Mouse (Mus musculus): ENCODE measurements around the gene Gm28043. TPM values are rescaled to one million over a fixed set of nuclear protein-coding genes. Genes with fewer than 3 reads are reported as not detected.

The Gm28043 gene
- polyA plus RNA-seq, 1 experiment from 2014 or later: 1.6 TPM

DNA sequence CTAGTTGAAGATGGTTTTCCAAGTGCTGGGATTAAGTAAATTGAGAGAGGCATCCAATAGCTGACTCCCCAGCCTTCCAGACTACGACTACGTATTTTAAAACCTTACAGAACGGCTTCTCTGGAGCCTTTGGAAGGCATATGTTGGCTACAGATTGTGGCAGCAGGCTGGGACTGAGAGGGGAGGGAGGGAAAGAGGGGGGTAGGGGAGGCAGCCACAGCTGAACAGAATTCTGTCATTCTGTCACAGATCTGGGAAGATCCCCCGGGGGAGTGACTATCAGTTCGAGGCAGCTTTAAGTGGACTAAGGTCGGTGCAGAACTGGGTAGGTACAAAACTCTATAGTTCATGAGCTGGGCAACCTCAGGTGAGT lies 117.3 kb downstream of the Gm28043 start:
- H3K4me1 ChIP-seq (ENCODE audit: control insufficient read depth, insufficient read depth, low read length): peaks cover 27% of the 10 kb centered on the region
- ATAC-seq: no peak
- WGBS: 30% methylated on average over 6 of the region's 6 CpGs

GRCm38 (mm10) chr17:29732522-29732921 lies 117.8 kb downstream of the Gm28043 start:
- Histone ChIP-seq H3K27me3 (ENCODE audit: control insufficient read depth, insufficient read depth, low read depth, low read length) (no peaks in the 10 kb centered on the region), H3K36me3 (ENCODE audit: control insufficient read depth, insufficient read depth, low read length) (no peaks in the 10 kb centered on the region), H3K4me2 (ENCODE audit: low read length) (no peak overlapping the region), H3K4me1 (ENCODE audit: control insufficient read depth, insufficient read depth, low read length) (peaks cover 27% of the 10 kb centered on the region), H3K9me3 (replicated peaks; ENCODE audit: control insufficient read depth, low read length, poor library complexity, severe bottlenecking) (no peaks in the 10 kb centered on the region), H3K9ac (ENCODE audit: low read depth, low read length) (no peak overlapping the region), H3K4me3 (ENCODE audit: low read depth, low read length) (no peak overlapping the region), H3K27ac (ENCODE audit: low read length) (no peak overlapping the region)
- 74% methylated on average over 2 of the region's 2 CpGs for WGBS
- no peak for ATAC-seq

More for the DNA sequence above, 117.3 kb downstream of the Gm28043 start:
- peak overlapping the region; percentile 63 for H3K27ac ChIP-seq (ENCODE audit: low read length)
- H3K9me3 ChIP-seq (replicated peaks; ENCODE audit: control insufficient read depth, low read length, poor library complexity, severe bottlenecking): no peaks in the 10 kb centered on the region
- no peak overlapping the region for H3K4me3 ChIP-seq (ENCODE audit: low read depth, low read length)
- no peak overlapping the region for H3K9ac ChIP-seq (ENCODE audit: low read depth, low read length)
- H3K36me3 ChIP-seq (ENCODE audit: control insufficient read depth, insufficient read depth, low read length): no peaks in the 10 kb centered on the region
- no peak overlapping the region for H3K4me2 ChIP-seq (ENCODE audit: low read length)
- H3K27me3 ChIP-seq (ENCODE audit: control insufficient read depth, insufficient read depth, low read depth, low read length): no peaks in the 10 kb centered on the region

GRCm38 (mm10) chr17:29736448-29737014 lies 121.9 kb downstream of the Gm28043 start:
- Histone ChIP-seq H3K9ac (ENCODE audit: low read depth, low read length) (no peak overlapping the region), H3K4me1 (ENCODE audit: control insufficient read depth, insufficient read depth, low read length) (peaks cover 24% of the 10 kb centered on the region)
- 8% methylated on average over 15 of the region's 15 CpGs for WGBS

GRCm38 (mm10) chr17:29737849-29738804 lies 123.5 kb downstream of the Gm28043 start:
- peak; percentile 81 for ATAC-seq
- Histone ChIP-seq H3K9ac (ENCODE audit: low read depth, low read length) (no peak overlapping the region), H3K4me3 (ENCODE audit: low read depth, low read length) (no peak overlapping the region), H3K4me1 (ENCODE audit: control insufficient read depth, insufficient read depth, low read length) (peaks cover 22% of the 10 kb centered on the region), H3K27ac (ENCODE audit: low read length) (peak overlapping the region; percentile 64), H3K36me3 (ENCODE audit: control insufficient read depth, insufficient read depth, low read length) (no peaks in the 10 kb centered on the region), H3K27me3 (ENCODE audit: control insufficient read depth, insufficient read depth, low read depth, low read length) (no peaks in the 10 kb centered on the region), H3K9me3 (replicated peaks; ENCODE audit: control insufficient read depth, low read length, poor library complexity, severe bottlenecking) (no peaks in the 10 kb centered on the region), H3K4me2 (ENCODE audit: low read length) (peak overlapping the region; percentile 23; the same call in 1 of the 2 replicates)
- 34% methylated on average over 22 of the region's 22 CpGs for WGBS

More at GRCm38 (mm10) chr17:29736448-29737014, 121.9 kb downstream of the Gm28043 start:
- peak overlapping the region; percentile 69 for H3K27ac ChIP-seq (ENCODE audit: low read length)
- H3K27me3 ChIP-seq (ENCODE audit: control insufficient read depth, insufficient read depth, low read depth, low read length): no peaks in the 10 kb centered on the region
- H3K4me3 ChIP-seq (ENCODE audit: low read depth, low read length): no peak overlapping the region
- H3K9me3 ChIP-seq (replicated peaks; ENCODE audit: control insufficient read depth, low read length, poor library complexity, severe bottlenecking): no peaks in the 10 kb centered on the region
- H3K36me3 ChIP-seq (ENCODE audit: control insufficient read depth, insufficient read depth, low read length): no peaks in the 10 kb centered on the region
- peak; percentile 56; the same call in 1 of the 2 replicates for ATAC-seq
- H3K4me2 ChIP-seq (ENCODE audit: low read length): no peak overlapping the region

DNA sequence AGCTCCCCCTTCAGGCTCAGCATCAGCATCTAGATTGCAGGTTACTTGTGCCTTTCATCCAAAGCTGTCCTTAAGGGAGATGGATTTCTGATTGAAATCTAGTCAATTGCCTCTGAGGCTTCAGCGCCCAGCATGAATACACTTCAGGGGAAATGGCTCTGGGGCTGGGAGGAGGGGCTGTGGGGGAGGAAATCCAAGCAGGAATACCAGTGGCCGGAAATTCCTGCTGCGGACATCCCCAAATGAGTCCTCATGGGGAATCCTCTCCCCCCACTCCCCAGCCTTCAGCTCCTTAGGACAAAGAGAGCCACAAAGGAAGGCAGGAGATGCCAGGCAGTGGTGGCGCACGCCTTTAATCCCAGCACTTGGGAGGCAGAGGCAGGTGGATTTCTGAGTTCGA lies 132.8 kb downstream of the Gm28043 start:
- Histone ChIP-seq H3K9ac (ENCODE audit: low read depth, low read length) (no peak overlapping the region), H3K9me3 (replicated peaks; ENCODE audit: control insufficient read depth, low read length, poor library complexity, severe bottlenecking) (no peaks in the 10 kb centered on the region), H3K4me2 (ENCODE audit: low read length) (no peak overlapping the region), H3K36me3 (ENCODE audit: control insufficient read depth, insufficient read depth, low read length) (no peaks in the 10 kb centered on the region), H3K27me3 (ENCODE audit: control insufficient read depth, insufficient read depth, low read depth, low read length) (no peaks in the 10 kb centered on the region), H3K4me3 (ENCODE audit: low read depth, low read length) (no peak overlapping the region), H3K27ac (ENCODE audit: low read length) (no peak overlapping the region), H3K4me1 (ENCODE audit: control insufficient read depth, insufficient read depth, low read length) (peaks cover 12% of the 10 kb centered on the region)
- WGBS: 45% methylated on average over 6 of the region's 6 CpGs
- no peak for ATAC-seq

Small RNA genes within 50 kb of the gene (microRNA-seq; reads per million reads assigned to microRNA genes)
- gene Mir7667: not detected

Other genes with a start within 250 kb of the Gm28043 start
- gene Pim1, start 124.1 kb upstream of the Gm28043 start, polyA plus RNA-seq (2015; fragmentation: Nextera tagmentation; extraction: Ambion mirVana): 7.3 and 7.6 TPM in 2 replicates
- gene Gm17657, start 65.2 kb upstream of the Gm28043 start, polyA plus RNA-seq (2015; fragmentation: Nextera tagmentation; extraction: Ambion mirVana): not detected in 2 replicates
- 29.5 and 32.2 TPM in 2 replicates for gene Tbc1d22b, start 65.1 kb upstream of the Gm28043 start, polyA plus RNA-seq (2015; fragmentation: Nextera tagmentation; extraction: Ambion mirVana)
- gene Tmem217, start 62.5 kb upstream of the Gm28043 start, polyA plus RNA-seq (2015; fragmentation: Nextera tagmentation; extraction: Ambion mirVana): 0.89 and 1.3 TPM in 2 replicates
- gene Rnf8, start 86 bp upstream of the Gm28043 start, polyA plus RNA-seq (2015; fragmentation: Nextera tagmentation; extraction: Ambion mirVana): 75.3 and 83.6 TPM in 2 replicates
- gene Cmtr1, start 45.7 kb downstream of the Gm28043 start, polyA plus RNA-seq (2015; fragmentation: Nextera tagmentation; extraction: Ambion mirVana): 122 and 127 TPM in 2 replicates
- gene Ccdc167, start 102.2 kb downstream of the Gm28043 start, polyA plus RNA-seq (2015; fragmentation: Nextera tagmentation; extraction: Ambion mirVana): 9.9 and 10.9 TPM in 2 replicates

Measured in midbrain, embryonic 16.5 days (tissue).